In the genomic region with DNA sequence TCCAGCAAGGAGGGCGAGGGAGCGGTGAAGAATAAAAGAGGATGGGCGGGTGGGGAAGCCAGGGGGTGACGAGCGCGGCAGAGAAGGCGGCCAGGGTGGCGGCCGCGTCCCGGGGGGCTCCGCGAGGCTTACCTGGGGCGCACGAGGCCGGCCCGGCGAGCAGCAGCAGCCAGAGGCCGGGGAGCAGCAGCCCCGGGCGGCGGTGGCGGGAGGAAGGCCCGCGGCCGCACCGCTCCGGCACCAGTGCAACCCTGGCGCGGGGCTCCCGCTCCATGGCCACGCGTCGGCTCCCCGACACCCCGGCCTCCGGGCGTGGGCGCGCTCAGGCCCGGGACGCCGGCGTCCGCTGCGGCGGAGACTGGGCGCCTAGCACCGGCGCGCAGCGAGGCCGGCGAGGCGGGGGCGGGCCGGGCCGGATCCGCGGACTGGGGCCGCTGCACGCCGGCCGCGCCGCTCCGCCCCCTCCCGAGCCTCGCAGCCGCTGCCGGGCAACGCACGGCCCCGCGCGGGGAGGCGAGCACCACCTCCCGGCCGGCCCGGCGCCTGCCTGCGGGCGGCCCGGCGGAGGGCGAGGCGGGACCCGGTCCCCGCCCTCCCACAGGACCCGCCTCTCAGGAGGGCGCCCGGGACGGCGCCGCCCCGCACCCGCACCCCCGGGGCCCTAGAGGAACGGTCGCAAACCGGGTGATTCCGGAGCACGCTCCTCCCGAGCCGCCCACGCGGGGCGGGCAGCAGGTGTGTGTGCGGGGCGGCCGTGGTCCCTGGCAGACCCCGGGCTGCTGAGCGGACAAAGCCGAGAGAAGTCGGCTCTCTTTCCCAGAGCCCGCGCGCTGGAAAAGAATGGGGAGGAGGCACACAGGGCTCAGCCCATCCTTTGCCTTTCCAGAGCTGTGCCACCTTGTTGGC, we compare ENCODE assay signal across 8 mouse cellular contexts. TPM values are rescaled to one million over a fixed set of nuclear protein-coding genes. Genes with fewer than 3 reads are reported as not detected.
DNase-seq lines count a peak whose midpoint lies in the region; ATAC-seq and TF ChIP-seq lines count a peak whose summit lies in the region.

TSS of gene D630045J12Rik (minus strand) at position 274 of the 906 bp plus-strand sequence.

- H3K4me1 ChIP-seq in E14TG2a.4 (replicated peaks; ENCODE audit: low read depth, low read length) = peaks cover 40% of the 10 kb centered on the region
- H3K4me1 ChIP-seq in forebrain, embryonic 12.5 days = peaks cover 37% of the 10 kb centered on the region
- no peaks in the 10 kb centered on the region for H3K4me1 ChIP-seq in heart, postnatal 0 days (ENCODE audit: control insufficient read depth, insufficient read depth)
- H3K4me1 ChIP-seq in liver, postnatal 0 days (ENCODE audit: insufficient read depth) = 0 out of 2 replicates have a peak, but pooled peaks cover 3% of the 10 kb centered on the region
- H3K4me1 ChIP-seq in olfactory bulb, adult 2 months (ENCODE audit: control insufficient read depth, insufficient read depth, low read length) = peaks cover 19% of the 10 kb centered on the region
- H3K4me1 ChIP-seq in thymus, adult 2 months (replicated peaks; ENCODE audit: control insufficient read depth, insufficient read depth, low read length) = peaks cover 11% of the 10 kb centered on the region; the same call in 1 of the 2 replicates

- TF ChIP-seq EP300 in heart, postnatal 0 days (IDR thresholded peaks at IDR 0.05; ENCODE audit: low read depth) = no peak
- no peak for TF ChIP-seq EP300 in liver, postnatal 0 days (IDR thresholded peaks at IDR 0.05; ENCODE audit: low read depth)

- under 1% methylated on average over 111 of the region's 118 CpGs for WGBS in forebrain, embryonic 12.5 days
- WGBS in heart, postnatal 0 days = under 1% methylated on average over 77 of the region's 118 CpGs
- 4% methylated on average over 55 of the region's 118 CpGs for WGBS in liver, postnatal 0 days (ENCODE audit: insufficient replicate concordance)
- WGBS in olfactory bulb, adult 2 months = 4% methylated on average over 118 of the region's 118 CpGs
- 1% methylated on average over 111 of the region's 118 CpGs for WGBS in thymus, adult 2 months

- H3K4me2 ChIP-seq in forebrain, embryonic 12.5 days = peak within 1 kb of the TSS; percentile 65
- H3K4me2 ChIP-seq in heart, postnatal 0 days (ENCODE audit: low read depth, low read length) = peak within 1 kb of the TSS; percentile 100
- H3K4me2 ChIP-seq in liver, postnatal 0 days (ENCODE audit: low read depth, low read length) = peak within 1 kb of the TSS; percentile 97

- DNase-seq in c-Kit-positive CD71-negative TER-119-negative erythroid progenitor cells, embryonic 14.5 days (ENCODE audit: low read depth) = peak; percentile 29
- DNase-seq in heart, postnatal 0 days (ENCODE audit: low spot score) = peak; percentile 68
- peak; percentile 83 to 92 for DNase-seq in kidney, postnatal 36 days
- peak; percentile 74 for DNase-seq in liver, postnatal 0 days
- DNase-seq in thymus, adult 2 months = peak; percentile 62

- no peaks in the 10 kb centered on the region for H3K36me3 ChIP-seq in E14TG2a.4 (ENCODE audit: insufficient read depth, low read length)
- H3K36me3 ChIP-seq in forebrain, embryonic 12.5 days (replicated peaks) = no peaks in the 10 kb centered on the region
- no peaks in the 10 kb centered on the region for H3K36me3 ChIP-seq in heart, postnatal 0 days (replicated peaks; ENCODE audit: control insufficient read depth, insufficient read depth, low read length)
- no peaks in the 10 kb centered on the region for H3K36me3 ChIP-seq in liver, postnatal 0 days (replicated peaks; ENCODE audit: insufficient read depth, low read length)
- no peaks in the 10 kb centered on the region for H3K36me3 ChIP-seq in thymus, adult 2 months (ENCODE audit: control insufficient read depth, insufficient read depth, low read length)

- ATAC-seq in forebrain, embryonic 12.5 days (ENCODE audit: low FRiP score) = peak; percentile 95
- peak; percentile 97 for ATAC-seq in heart, postnatal 0 days (ENCODE audit: insufficient read depth, low read depth)
- ATAC-seq in liver, postnatal 0 days = peak; percentile 96

- H3K4me3 ChIP-seq in E14TG2a.4 (replicated peaks; ENCODE audit: low read length) = peak within 1 kb of the TSS; percentile 84
- peak within 1 kb of the TSS; percentile 90 for H3K4me3 ChIP-seq in forebrain, embryonic 12.5 days (replicated peaks)
- peak within 1 kb of the TSS; percentile 86 for H3K4me3 ChIP-seq in heart, postnatal 0 days (ENCODE audit: low read depth, low read length)
- H3K4me3 ChIP-seq in liver, postnatal 0 days (ENCODE audit: low read depth, low read length) = peak within 1 kb of the TSS; percentile 58
- peak within 1 kb of the TSS; percentile 91 for H3K4me3 ChIP-seq in olfactory bulb, adult 2 months (ENCODE audit: insufficient read depth, low read depth, low read length)
- H3K4me3 ChIP-seq in thymus, adult 2 months (ENCODE audit: control insufficient read depth, insufficient read depth, low read length) = peak within 1 kb of the TSS; percentile 48

- peaks cover 59% of the 10 kb centered on the region for H3K27me3 ChIP-seq in E14TG2a.4 (ENCODE audit: insufficient read depth, low read length)
- H3K27me3 ChIP-seq in forebrain, embryonic 12.5 days = peaks cover 6% of the 10 kb centered on the region; the same call in 1 of the 2 replicates
- no peaks in the 10 kb centered on the region for H3K27me3 ChIP-seq in heart, postnatal 0 days (ENCODE audit: control insufficient read depth, insufficient read depth, low read length)
- peaks cover 8% of the 10 kb centered on the region for H3K27me3 ChIP-seq in liver, postnatal 0 days (ENCODE audit: insufficient read depth, low read length)
- no peaks in the 10 kb centered on the region for H3K27me3 ChIP-seq in thymus, adult 2 months (ENCODE audit: control insufficient read depth, insufficient read depth, low read length)

- peak within 1 kb of the TSS; percentile 98 for H3K9ac ChIP-seq in forebrain, embryonic 12.5 days
- peak within 1 kb of the TSS; percentile 72 for H3K9ac ChIP-seq in heart, postnatal 0 days (replicated peaks; ENCODE audit: low read depth, low read length)
- H3K9ac ChIP-seq in liver, postnatal 0 days (replicated peaks) = peak within 1 kb of the TSS; percentile 59

- no peak for TF ChIP-seq POLR2A in olfactory bulb, adult 2 months (IDR thresholded peaks at IDR 0.05; ENCODE audit: insufficient read depth, low read depth, low read length)
- no peak for TF ChIP-seq POLR2A in thymus, adult 2 months (IDR thresholded peaks at IDR 0.05; ENCODE audit: control insufficient read depth, extremely low read depth, insufficient read depth, low read length, poor library complexity)

- TF ChIP-seq CTCF in E14TG2a.4 (conservative IDR thresholded peaks at IDR 0.05; ENCODE audit: low read length) = no peak
- TF ChIP-seq CTCF in heart, postnatal 0 days (IDR thresholded peaks at IDR 0.05; ENCODE audit: low read depth) = peak; percentile 21; the same call in 1 of the 2 replicates
- TF ChIP-seq CTCF in liver, postnatal 0 days (IDR thresholded peaks at IDR 0.05; ENCODE audit: low read depth) = no peak
- TF ChIP-seq CTCF in olfactory bulb, adult 2 months (IDR thresholded peaks at IDR 0.05; ENCODE audit: insufficient read depth, low read depth, low read length) = 0 out of 2 replicates have a peak, but pooled peaks have one; percentile 10
- TF ChIP-seq CTCF in thymus, adult 2 months (IDR thresholded peaks at IDR 0.05; ENCODE audit: borderline replicate concordance, control insufficient read depth, extremely low read depth, insufficient read depth, low read length, poor library complexity) = no peak

- no peaks in the 10 kb centered on the region for H3K9me3 ChIP-seq in E14TG2a.4 (ENCODE audit: low read length)
- H3K9me3 ChIP-seq in forebrain, embryonic 12.5 days = no peaks in the 10 kb centered on the region
- no peaks in the 10 kb centered on the region for H3K9me3 ChIP-seq in heart, postnatal 0 days (replicated peaks; ENCODE audit: control insufficient read depth, low read length)
- no peaks in the 10 kb centered on the region for H3K9me3 ChIP-seq in liver, postnatal 0 days (ENCODE audit: low read length)

- peak within 1 kb of the TSS; percentile 93 for H3K27ac ChIP-seq in forebrain, embryonic 12.5 days
- H3K27ac ChIP-seq in heart, postnatal 0 days (ENCODE audit: low read depth) = 0 out of 2 replicates have a peak within 1 kb of the TSS, but pooled peaks have one; percentile 11
- 0 out of 2 replicates have a peak within 1 kb of the TSS, but pooled peaks have one; percentile 19 for H3K27ac ChIP-seq in liver, postnatal 0 days (ENCODE audit: low read depth)
- H3K27ac ChIP-seq in olfactory bulb, adult 2 months (ENCODE audit: insufficient read depth, low read depth, low read length) = no peak within 1 kb of the TSS
- H3K27ac ChIP-seq in thymus, adult 2 months (ENCODE audit: control insufficient read depth, insufficient read depth, low read length) = no peak within 1 kb of the TSS

RNA-seq across cellular contexts. Expression of gene D630045J12Rik, which starts in this region (rescaled TPM):
- polyA plus RNA-seq in forebrain, embryonic 12.5 days (2016; fragmentation: Nextera tagmentation; extraction: Ambion mirVana) = 13.0 and 13.6 TPM in 2 replicates
- total RNA-seq in heart, postnatal 0 days (2014; rRNA removed; ENCODE audit: low replicate concordance) = 1.0 and 2.8 TPM in 2 replicates
- 0.29 and 0.38 TPM in 2 replicates for polyA plus RNA-seq in heart, postnatal 0 days (2015; fragmentation: Nextera tagmentation; extraction: Ambion mirVana)
- 0.13 and 0.18 TPM in 2 replicates for polyA plus RNA-seq in liver, postnatal 0 days (2015; fragmentation: Nextera tagmentation; extraction: Ambion mirVana)
- polyA plus RNA-seq in olfactory bulb, adult 2 months (2012; ENCODE audit: insufficient read depth, insufficient read length, low replicate concordance, missing spikeins) = not detected in 2 replicates
- polyA plus RNA-seq in thymus, adult 2 months (2012; rRNA removed) = 0.82 and 1.4 TPM in 2 replicates

Comparison
In these comparisons a context has a peak if more than half of its experiments do, and no peak if none do; other contexts are left out.
1. Peak in DNase-seq, ATAC-seq, H3K4me3 ChIP-seq, H3K27ac ChIP-seq, H3K9ac ChIP-seq and H3K4me2 ChIP-seq in liver, postnatal 0 days; RNA of the gene not detected or under 1 TPM.
2. CTCF ChIP-seq: peak in heart, postnatal 0 days (single experiment) and olfactory bulb, adult 2 months (single experiment); none in E14TG2a.4 (single experiment), liver, postnatal 0 days (single experiment) and thymus, adult 2 months (single experiment).
3. DNase-seq: peak in every context shown above with its lines; median percentile 88 in kidney, postnatal 36 days; 74 in liver, postnatal 0 days; 68 in heart, postnatal 0 days; 62 in thymus, adult 2 months; 29 in c-Kit-positive CD71-negative TER-119-negative erythroid progenitor cells, embryonic 14.5 days.
4. H3K27ac ChIP-seq: peak in forebrain, embryonic 12.5 days (single experiment) and heart, postnatal 0 days (single experiment); none in olfactory bulb, adult 2 months (single experiment) and thymus, adult 2 months (single experiment).
5. Peak in every context shown above with its lines, with median percentiles within 50 percentile points of each other: H3K4me3 ChIP-seq, ATAC-seq, H3K4me2 ChIP-seq and H3K9ac ChIP-seq.